Mouse (Mus musculus): ENCODE data around the gene Tmem132a. TPM values are rescaled to one million over a fixed set of nuclear protein-coding genes. Genes with fewer than 3 reads are reported as not detected.

Tmem132a gene
- 14.4 and 16.5 TPM in 2 replicates for polyA plus RNA-seq (2012; rRNA removed)

DNA sequence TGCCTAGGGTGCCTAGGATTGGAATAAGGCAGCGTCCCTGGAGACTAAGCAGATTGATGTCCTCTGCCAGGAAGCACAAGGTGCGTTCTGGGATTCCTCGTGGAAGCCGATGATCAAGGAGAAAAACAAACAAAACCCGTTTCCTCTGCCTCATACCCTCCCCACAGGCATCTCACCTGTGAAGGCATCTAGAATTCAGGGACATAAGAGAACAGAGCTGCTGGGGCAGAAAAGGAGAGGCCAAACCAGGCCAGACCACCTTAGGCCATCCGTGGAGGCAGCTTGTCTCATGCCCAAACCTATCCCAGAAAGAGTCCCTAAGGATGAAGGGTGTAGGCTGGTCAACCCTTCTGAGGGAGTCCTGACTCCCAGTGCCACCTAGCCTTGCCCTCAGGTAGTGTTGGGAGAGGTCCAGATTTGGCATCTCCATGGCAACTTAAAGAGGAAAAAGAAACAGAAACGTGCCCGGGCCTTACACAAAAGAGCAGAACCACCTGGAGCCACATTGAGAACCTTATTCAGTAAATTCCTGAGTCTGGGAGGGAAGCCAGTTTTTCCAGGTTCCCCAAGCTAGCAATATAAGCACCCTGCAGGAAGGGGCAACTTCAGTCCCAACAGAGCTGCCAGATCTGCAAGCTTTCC lies at the start of gene Tmem132a:
Gene Tmem132a (minus strand): TSS at position 55 of the 642 bp plus-strand sequence.

DNA sequence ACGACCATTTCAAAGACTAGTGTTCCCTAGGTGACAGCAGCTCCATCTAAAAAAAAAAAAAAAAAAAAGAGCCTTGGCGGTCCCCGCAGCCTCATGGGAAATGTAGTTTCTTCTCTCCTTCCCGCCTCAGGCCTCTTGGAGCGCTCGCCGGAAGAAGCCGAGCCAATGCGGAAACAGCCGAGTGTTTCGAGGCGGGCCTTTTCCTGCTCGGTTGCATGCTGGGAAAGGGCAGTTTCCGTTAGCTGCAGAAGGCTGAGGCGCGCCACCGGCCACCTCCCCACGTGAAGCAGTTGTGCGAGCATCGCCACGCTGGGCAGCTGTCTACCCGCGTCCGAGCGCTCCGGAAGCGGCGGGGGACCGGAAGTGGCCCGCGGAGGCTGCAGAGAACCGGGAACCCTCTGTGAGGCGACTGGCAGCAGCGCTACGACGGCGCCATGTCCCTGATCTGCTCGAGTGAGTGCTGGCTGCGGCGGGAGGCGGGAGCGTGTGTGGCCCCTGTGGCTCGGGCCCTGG lies 25.3 kb upstream of the Tmem132a start, which contains the start of gene Prpf19:
Gene Prpf19 (plus strand): TSS at position 216 of the 513 bp plus-strand sequence.

DNA sequence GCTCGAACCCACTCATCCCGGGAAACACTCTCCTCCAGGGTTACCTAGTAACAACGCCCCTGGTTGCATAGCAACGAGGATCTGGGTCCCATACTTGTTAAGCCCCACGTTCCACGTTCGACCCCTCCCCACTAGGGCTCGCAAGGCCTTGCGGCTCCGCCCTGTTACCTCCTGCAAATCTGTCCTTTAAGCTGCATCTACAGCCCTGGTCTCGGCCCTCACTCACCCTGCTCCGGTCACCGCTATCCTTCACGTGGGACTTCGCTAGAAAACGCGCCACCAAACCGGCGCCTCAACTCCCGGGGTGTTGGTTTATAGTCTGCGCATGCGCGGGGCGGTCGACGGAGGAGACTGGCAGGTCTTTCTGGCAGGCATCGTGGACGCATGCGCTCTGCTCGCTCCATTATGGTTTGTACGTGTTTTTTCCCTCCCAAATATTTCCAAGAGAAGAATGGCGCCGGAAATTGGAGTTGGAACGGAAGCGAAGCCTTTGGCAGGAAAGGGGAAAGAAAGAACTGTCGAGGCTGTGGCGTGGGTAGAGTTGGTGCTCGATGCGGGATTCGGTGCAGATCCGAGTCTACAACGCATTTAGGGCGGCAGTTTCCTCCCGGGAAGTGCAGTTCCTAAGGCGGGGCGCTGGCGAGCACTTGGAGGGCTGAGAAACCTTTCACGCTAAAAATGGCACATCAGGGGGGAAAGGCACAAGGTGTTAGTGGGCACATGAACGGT lies 11.8 kb upstream of the Tmem132a start, which contains the start of gene Tmem109:
Gene Tmem109 (minus strand): TSS at position 576 of the 729 bp plus-strand sequence.

DNA sequence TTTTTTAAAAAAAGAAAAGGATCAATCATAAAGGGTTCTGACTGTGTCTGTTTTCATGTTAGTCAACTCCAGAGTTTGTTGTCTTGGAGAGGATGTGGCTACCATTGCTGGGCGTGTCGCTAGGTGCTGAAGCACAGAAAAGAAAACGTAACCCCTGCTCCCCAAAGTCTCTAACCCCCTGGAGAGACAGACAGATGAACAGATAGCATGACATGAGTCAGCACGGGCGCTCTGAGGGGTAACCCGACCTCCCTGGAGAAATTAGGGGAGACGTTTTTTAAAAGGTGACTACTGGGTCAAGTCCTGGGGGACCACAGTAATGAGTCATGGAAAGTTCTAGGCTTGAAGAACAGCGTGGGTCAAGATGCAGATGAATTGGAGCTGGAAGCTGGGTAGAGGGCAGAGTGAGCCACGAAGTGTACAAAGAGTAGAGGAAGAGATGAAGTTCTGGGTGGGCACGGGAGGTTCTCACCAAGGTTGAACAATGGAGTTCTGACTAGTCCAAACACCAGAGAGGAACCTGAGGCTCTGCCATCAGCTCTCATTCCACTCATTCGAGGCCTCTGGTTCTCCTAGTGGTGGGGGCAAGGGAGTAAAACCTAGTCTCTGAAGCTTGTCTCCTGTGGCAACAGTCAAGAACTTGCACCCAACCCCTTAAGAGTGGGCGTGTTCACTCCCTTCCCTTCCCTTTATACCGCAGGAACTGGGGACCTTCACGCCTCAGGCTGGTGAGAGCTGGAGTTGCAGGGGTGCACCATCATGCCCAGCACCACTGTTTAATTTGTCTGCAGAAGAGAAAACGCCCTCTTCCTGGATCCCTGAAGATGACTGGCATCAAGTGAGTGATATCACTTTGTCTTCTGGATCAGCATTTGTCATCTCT lies 30.5 kb downstream of the Tmem132a start, which contains the start of gene Slc15a3:
Gene Slc15a3 (plus strand): TSS at position 718 of the 883 bp plus-strand sequence.

DNA sequence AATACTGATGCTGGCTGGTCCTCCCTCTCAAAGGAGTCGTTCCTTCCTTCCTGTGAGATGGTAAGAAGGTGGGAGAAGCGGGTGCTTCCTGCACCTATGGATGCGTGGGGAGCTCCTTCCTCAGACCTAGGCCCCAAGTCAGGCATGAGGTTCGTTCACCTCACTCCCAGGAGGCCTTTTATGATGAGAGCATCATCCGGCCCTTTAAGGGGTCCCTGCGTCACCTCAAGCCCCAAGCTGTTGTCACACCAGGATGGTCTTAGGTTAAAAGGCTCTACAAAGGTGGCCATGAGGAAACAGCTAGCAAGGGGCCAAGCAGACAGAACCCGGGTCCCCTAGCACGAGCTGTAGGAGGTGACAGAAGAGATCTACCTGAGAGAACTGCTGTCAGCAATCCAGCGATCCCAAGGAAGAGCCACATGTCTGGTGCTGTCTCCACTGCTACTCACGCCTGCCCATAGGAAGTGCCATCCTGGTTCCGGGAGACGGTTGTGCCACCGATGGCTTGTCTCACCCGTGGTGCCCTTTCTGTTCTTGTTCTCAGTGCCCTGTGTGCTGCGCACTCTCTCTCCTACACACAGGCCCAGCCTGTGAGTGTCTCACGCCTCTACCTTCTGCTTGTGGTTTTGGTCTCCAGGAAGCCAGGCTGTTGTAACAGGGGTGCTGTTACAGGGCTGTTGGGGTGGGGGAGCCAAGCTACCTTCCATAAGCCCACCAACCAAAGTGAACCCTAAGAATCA lies 40.1 kb downstream of the Tmem132a start, which contains the start of gene Cd6:
Gene Cd6 (minus strand): TSS at position 623 of the 740 bp plus-strand sequence.

Other genes with a start within 250 kb of the Tmem132a start
- 0.13 and 0.47 TPM in 2 replicates for gene Vwce, start 235.7 kb downstream of the Tmem132a start, polyA plus RNA-seq (2012; rRNA removed)
- not detected in 2 replicates for gene Pga5, start 191.9 kb downstream of the Tmem132a start, polyA plus RNA-seq (2012; rRNA removed)
- 60.5 and 79.4 TPM in 2 replicates for gene Vps37c, start 181.2 kb downstream of the Tmem132a start, polyA plus RNA-seq (2012; rRNA removed)
- 0.84 and 1.2 TPM in 2 replicates for gene Cd5, start 130.9 kb downstream of the Tmem132a start, polyA plus RNA-seq (2012; rRNA removed)
- gene Cd6, start 39.9 kb downstream of the Tmem132a start, polyA plus RNA-seq (2012; rRNA removed): 1.4 TPM in 2 replicates
- gene Slc15a3, start 30.2 kb downstream of the Tmem132a start, polyA plus RNA-seq (2012; rRNA removed): 6.3 and 6.8 TPM in 2 replicates
- 76.2 and 84.3 TPM in 2 replicates for gene Tmem109, start 12.1 kb upstream of the Tmem132a start, polyA plus RNA-seq (2012; rRNA removed)
- gene Prpf19, start 25.3 kb upstream of the Tmem132a start, polyA plus RNA-seq (2012; rRNA removed): 180 and 181 TPM in 2 replicates
- gene Zp1, start 50.7 kb upstream of the Tmem132a start, polyA plus RNA-seq (2012; rRNA removed): 0.64 and 0.81 TPM in 2 replicates
- 0.24 and 0.59 TPM in 2 replicates for gene Ptgdr2, start 67.2 kb upstream of the Tmem132a start, polyA plus RNA-seq (2012; rRNA removed)
- gene Ccdc86, start 79.3 kb upstream of the Tmem132a start, polyA plus RNA-seq (2012; rRNA removed): 3.9 and 5.6 TPM in 2 replicates
- 2.8 and 3.0 TPM in 2 replicates for gene Ms4a10, start 104.7 kb upstream of the Tmem132a start, polyA plus RNA-seq (2012; rRNA removed)
- gene Ms4a15, start 123.3 kb upstream of the Tmem132a start, polyA plus RNA-seq (2012; rRNA removed): 0.06 and 0.16 TPM in 2 replicates
- 0.22 and 0.61 TPM in 2 replicates for gene Ms4a18, start 148.1 kb upstream of the Tmem132a start, polyA plus RNA-seq (2012; rRNA removed)
- gene Ms4a8a, start 211.2 kb upstream of the Tmem132a start, polyA plus RNA-seq (2012; rRNA removed): 591 and 756 TPM in 2 replicates